Mouse (Mus musculus) liver, adult (tissue): ENCODE measurements around the gene 5730522E02Rik.

Experiments used
- GATA4 ChIP-seq: IDR thresholded peaks from 2 replicates; pipeline ENCODE4 v1.6.1; 2014; ENCODE audit warnings: mild to moderate bottlenecking, low read length; ENCODE audit not compliant: insufficient replicate concordance

The 5730522E02Rik gene

GRCm38 (mm10) chr11:26096095-26096494, 114.5 kb downstream of the 5730522E02Rik start:
- no peak for TF ChIP-seq GATA4

GRCm38 (mm10) chr11:26088993-26089392, 121.6 kb downstream of the 5730522E02Rik start:
- no peak for TF ChIP-seq GATA4

- no peak for TF ChIP-seq GATA4
These were observed 123.9 kb downstream of the 5730522E02Rik start for GRCm38 (mm10) chr11:26086679-26087078.

- TF ChIP-seq GATA4: no peak
These were observed 125.1 kb downstream of the 5730522E02Rik start for GRCm38 (mm10) chr11:26085380-26086035.

- no peak for TF ChIP-seq GATA4
These were observed 134.2 kb downstream of the 5730522E02Rik start for GRCm38 (mm10) chr11:26076335-26076734.

GRCm38 (mm10) chr11:26075536-26075935, 135.0 kb downstream of the 5730522E02Rik start:
- TF ChIP-seq GATA4: no peak

- no peak for TF ChIP-seq GATA4
These were observed 136.8 kb downstream of the 5730522E02Rik start for GRCm38 (mm10) chr11:26073638-26074294.

- no peak for TF ChIP-seq GATA4
These were observed 138.5 kb downstream of the 5730522E02Rik start for GRCm38 (mm10) chr11:26072101-26072500.

- no peak for TF ChIP-seq GATA4
These were observed 147.3 kb downstream of the 5730522E02Rik start for GRCm38 (mm10) chr11:26063252-26063651.

- TF ChIP-seq GATA4: no peak
These were observed 149.0 kb downstream of the 5730522E02Rik start for GRCm38 (mm10) chr11:26061471-26062137.

- no peak for TF ChIP-seq GATA4
These were observed 197.0 kb downstream of the 5730522E02Rik start for GRCm38 (mm10) chr11:26013527-26013926.

GRCm38 (mm10) chr11:26004018-26004417, 206.5 kb downstream of the 5730522E02Rik start:
- no peak for TF ChIP-seq GATA4

- no peak for TF ChIP-seq GATA4
These were observed 210.8 kb downstream of the 5730522E02Rik start for GRCm38 (mm10) chr11:25999738-26000137.

GRCm38 (mm10) chr11:25997469-25997868, 213.1 kb downstream of the 5730522E02Rik start:
- no peak for TF ChIP-seq GATA4

GRCm38 (mm10) chr11:25994128-25994527, 216.4 kb downstream of the 5730522E02Rik start:
- TF ChIP-seq GATA4: no peak

GRCm38 (mm10) chr11:25992216-25992615, 218.3 kb downstream of the 5730522E02Rik start:
- no peak for TF ChIP-seq GATA4
